In genomic region chr1:24225825-24226526, GRCm38 (mm10) we compare ENCODE assay signal across 9 mouse cellular contexts. TPM values are rescaled to one million over a fixed set of nuclear protein-coding genes. Genes with fewer than 3 reads are reported as not detected.
DNase-seq lines count a peak whose midpoint lies in the region; ATAC-seq lines count a peak whose summit lies in the region.
"Had no signal": no experiment of that assay in that cellular context is flagged by ENCODE, and none has a peak within 500 bp of the region (broad histone marks: within the 10 kb centered on the region; RNA-seq: fewer than 3 reads in every experiment).

No protein-coding gene starts in this region.

- WGBS in heart, embryonic 13.5 days = 67% methylated on average over 4 of the region's 4 CpGs
- WGBS in embryonic facial prominence, embryonic 12.5 days = 68% methylated on average over 4 of the region's 4 CpGs
- WGBS in limb, embryonic 11.5 days = 65% methylated on average over 4 of the region's 4 CpGs

- no peak for DNase-seq in heart, adult 9 months (ENCODE audit: low spot score in 2 of 2)
- peak; percentile 95 for DNase-seq in brain, adult 2 months (ENCODE audit: low read depth, low spot score)
- DNase-seq in limb, embryonic 11.5 days (ENCODE audit: low spot score) = peak; percentile 52
- DNase-seq in spleen, postnatal 4 days (ENCODE audit: low spot score in 2 of 2) = no peak
- DNase-seq: kidney, adult 9 months had no signal

- H3K9ac ChIP-seq in heart, embryonic 13.5 days = no peak overlapping the region
- no peak overlapping the region for H3K9ac ChIP-seq in embryonic facial prominence, embryonic 12.5 days
- no peak overlapping the region for H3K9ac ChIP-seq in limb, embryonic 11.5 days (ENCODE audit: low read length)

- H3K9me3 ChIP-seq in heart, embryonic 13.5 days = no peaks in the 10 kb centered on the region
- H3K9me3 ChIP-seq in embryonic facial prominence, embryonic 12.5 days = no peaks in the 10 kb centered on the region
- no peaks in the 10 kb centered on the region for H3K9me3 ChIP-seq in limb, embryonic 11.5 days (ENCODE audit: control insufficient read depth, low read length)

- no peaks in the 10 kb centered on the region for H3K36me3 ChIP-seq in heart, embryonic 13.5 days
- peaks cover 6% of the 10 kb centered on the region; the same call in 1 of the 2 replicates for H3K36me3 ChIP-seq in embryonic facial prominence, embryonic 12.5 days
- H3K36me3 ChIP-seq in limb, embryonic 11.5 days (ENCODE audit: control insufficient read depth, insufficient read depth, low read length) = no peaks in the 10 kb centered on the region; the same call in 1 of the 2 replicates

- H3K27me3 ChIP-seq in heart, embryonic 13.5 days (replicated peaks) = no peaks in the 10 kb centered on the region
- H3K27me3 ChIP-seq in embryonic facial prominence, embryonic 12.5 days = no peaks in the 10 kb centered on the region
- H3K27me3 ChIP-seq in limb, embryonic 11.5 days (ENCODE audit: control insufficient read depth, insufficient read depth, low read length) = no peaks in the 10 kb centered on the region

- H3K4me1 ChIP-seq in heart, embryonic 13.5 days = peaks cover 19% of the 10 kb centered on the region
- H3K4me1 ChIP-seq in embryonic facial prominence, embryonic 12.5 days = peaks cover 15% of the 10 kb centered on the region
- H3K4me1 ChIP-seq in limb, embryonic 11.5 days (ENCODE audit: control insufficient read depth, insufficient read depth, low read length) = 0 out of 2 replicates have a peak, but pooled peaks cover 2% of the 10 kb centered on the region

- 0 out of 2 replicates have a peak overlapping the region, but pooled peaks have one; percentile 24 for H3K27ac ChIP-seq in heart, embryonic 13.5 days (replicated peaks)
- peak overlapping the region; percentile 69; the same call in 1 of the 2 replicates for H3K27ac ChIP-seq in embryonic facial prominence, embryonic 12.5 days
- 0 out of 2 replicates have a peak overlapping the region, but pooled peaks have one; percentile 5 for H3K27ac ChIP-seq in limb, embryonic 11.5 days (replicated peaks; ENCODE audit: low read depth, low read length)

- no peak overlapping the region for H3K4me2 ChIP-seq in heart, embryonic 13.5 days
- H3K4me2 ChIP-seq in embryonic facial prominence, embryonic 12.5 days (replicated peaks) = no peak overlapping the region
- H3K4me2 ChIP-seq in limb, embryonic 11.5 days (ENCODE audit: low read depth, severe bottlenecking) = no peak overlapping the region

- ATAC-seq in heart, embryonic 13.5 days (ENCODE audit: extremely low read depth, insufficient number of reproducible peaks, low FRiP score, low TSS enrichment) = no peak
- ATAC-seq in embryonic facial prominence, embryonic 12.5 days (ENCODE audit: insufficient number of reproducible peaks, insufficient read depth, low FRiP score, low TSS enrichment) = peak; percentile 82
- ATAC-seq in limb, embryonic 11.5 days (ENCODE audit: insufficient number of reproducible peaks, low FRiP score, low TSS enrichment, low read depth) = peak; percentile 91
- no peak for ATAC-seq in inflammation-experienced regulatory T-cells, adult 6 months
- no peak for ATAC-seq in erythroid progenitor cell, adult 5-6 weeks (replicated peaks; ENCODE audit: low FRiP score, poor library complexity, severe bottlenecking)

- H3K4me3 ChIP-seq in heart, embryonic 13.5 days = no peak overlapping the region
- H3K4me3 ChIP-seq in embryonic facial prominence, embryonic 12.5 days = no peak overlapping the region
- H3K4me3 ChIP-seq in limb, embryonic 11.5 days (ENCODE audit: low read depth, low read length) = no peak overlapping the region

RNA-seq across cellular contexts. Expression of gene Col9a1, which starts 48.6 kb away (rescaled TPM):
- polyA plus RNA-seq in heart, embryonic 13.5 days (2015; fragmentation: Nextera tagmentation; extraction: Ambion mirVana) = 13.1 and 13.8 TPM in 2 replicates
- polyA plus RNA-seq in embryonic facial prominence, embryonic 12.5 days (2016; fragmentation: Nextera tagmentation; extraction: Ambion mirVana) = 132 and 134 TPM in 2 replicates
- 79.4 and 80.8 TPM in 2 replicates for polyA plus RNA-seq in limb, embryonic 11.5 days (2014; fragmentation: Nextera tagmentation; extraction: Ambion mirVana)
- polyA plus RNA-seq in inflammation-experienced regulatory T-cells, adult 6 months (2017; shearing (Covaris generic)) = not detected
- not detected in 2 replicates for total RNA-seq in erythroid progenitor cell, adult 5-6 weeks (2015; ENCODE audit: low replicate concordance)
- not detected in 2 replicates for total RNA-seq in erythroid progenitor cell, adult 5-6 weeks (2017; ENCODE audit: low replicate concordance)

Comparison
In these comparisons a context has a peak if more than half of its experiments do, and no peak if none do; other contexts are left out.
1. ATAC-seq: peak in embryonic facial prominence, embryonic 12.5 days (single experiment) and limb, embryonic 11.5 days (single experiment); none in heart, embryonic 13.5 days (single experiment), inflammation-experienced regulatory T-cells, adult 6 months (single experiment) and erythroid progenitor cell, adult 5-6 weeks (single experiment).
2. H3K27ac ChIP-seq: peak in every context shown above with its lines; median percentile 69 in embryonic facial prominence, embryonic 12.5 days; 24 in heart, embryonic 13.5 days; 5 in limb, embryonic 11.5 days.
3. DNase-seq: peak in brain, adult 2 months (single experiment) and limb, embryonic 11.5 days (single experiment); none in heart, adult 9 months (0 of 2) and spleen, postnatal 4 days (0 of 2).
4. RNA of gene Col9a1, which starts 48.6 kb away (polyA plus RNA-seq): 132 to 134 TPM in embryonic facial prominence, embryonic 12.5 days, 79.4 to 80.8 TPM in limb, embryonic 11.5 days and 13.1 to 13.8 TPM in heart, embryonic 13.5 days; not detected in inflammation-experienced regulatory T-cells, adult 6 months; every median in the first group is over 10 times any median in the second.